Mouse (Mus musculus): ENCODE measurements around the gene Psmc3ip. TPM values are rescaled to one million over a fixed set of nuclear protein-coding genes. Genes with fewer than 3 reads are reported as not detected.

The Psmc3ip gene
- polyA plus RNA-seq (2016; fragmentation: Nextera tagmentation; extraction: Ambion mirVana): 30.5 and 34.3 TPM in 2 replicates

DNA sequence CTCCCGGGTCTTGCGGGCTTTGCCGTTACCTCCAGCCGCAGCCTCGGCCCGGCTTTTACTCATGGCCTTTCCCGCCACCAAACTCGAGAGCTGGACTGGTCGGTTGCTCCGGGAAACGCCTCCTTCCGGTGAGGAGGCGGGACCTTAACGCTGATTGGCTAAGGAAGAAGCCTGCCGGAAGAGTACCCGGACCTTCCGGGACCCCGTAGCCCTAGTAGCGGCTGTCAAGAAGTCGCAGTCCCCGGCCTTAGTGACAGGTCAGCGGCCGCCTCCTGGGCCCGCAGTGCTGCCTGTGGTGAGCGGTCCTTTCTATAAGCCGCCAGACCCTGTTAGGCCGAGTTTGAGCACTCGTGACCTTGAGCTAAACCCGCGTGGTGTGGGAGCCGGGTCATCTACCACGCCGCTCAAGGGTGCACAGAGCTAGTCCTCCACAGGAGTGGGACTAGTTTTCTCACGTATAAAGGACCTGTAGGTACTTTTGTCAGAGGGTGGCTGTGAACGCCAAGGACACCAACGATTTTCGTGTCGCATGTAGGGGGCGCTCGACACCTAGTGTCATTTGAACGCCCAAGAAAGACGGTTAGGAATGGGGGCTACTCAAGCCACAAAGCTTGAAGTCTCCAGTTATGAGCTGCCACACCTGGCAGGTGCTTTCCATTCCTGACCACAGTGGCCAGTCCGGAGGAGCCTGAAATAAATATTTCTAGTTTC lies at the start of gene Psmc3ip:
Gene Psmc3ip (minus strand): TSS at position 123 of the 711 bp plus-strand sequence.
- Histone ChIP-seq H3K4me1 (peaks cover 9% of the 10 kb centered on the region), H3K9me3 (replicated peaks) (no peaks in the 10 kb centered on the region), H3K9ac (peak within 1 kb of the TSS; percentile 73), H3K36me3 (peaks cover 74% of the 10 kb centered on the region), H3K4me2 (replicated peaks) (peak within 1 kb of the TSS; percentile 91), H3K4me3 (peak within 1 kb of the TSS; percentile 70), H3K27ac (peak within 1 kb of the TSS; percentile 90), H3K27me3 (no peaks in the 10 kb centered on the region)
- WGBS: under 1% methylated on average over 43 of the region's 43 CpGs
- peak; percentile 92 for ATAC-seq (ENCODE audit: low FRiP score)

DNA sequence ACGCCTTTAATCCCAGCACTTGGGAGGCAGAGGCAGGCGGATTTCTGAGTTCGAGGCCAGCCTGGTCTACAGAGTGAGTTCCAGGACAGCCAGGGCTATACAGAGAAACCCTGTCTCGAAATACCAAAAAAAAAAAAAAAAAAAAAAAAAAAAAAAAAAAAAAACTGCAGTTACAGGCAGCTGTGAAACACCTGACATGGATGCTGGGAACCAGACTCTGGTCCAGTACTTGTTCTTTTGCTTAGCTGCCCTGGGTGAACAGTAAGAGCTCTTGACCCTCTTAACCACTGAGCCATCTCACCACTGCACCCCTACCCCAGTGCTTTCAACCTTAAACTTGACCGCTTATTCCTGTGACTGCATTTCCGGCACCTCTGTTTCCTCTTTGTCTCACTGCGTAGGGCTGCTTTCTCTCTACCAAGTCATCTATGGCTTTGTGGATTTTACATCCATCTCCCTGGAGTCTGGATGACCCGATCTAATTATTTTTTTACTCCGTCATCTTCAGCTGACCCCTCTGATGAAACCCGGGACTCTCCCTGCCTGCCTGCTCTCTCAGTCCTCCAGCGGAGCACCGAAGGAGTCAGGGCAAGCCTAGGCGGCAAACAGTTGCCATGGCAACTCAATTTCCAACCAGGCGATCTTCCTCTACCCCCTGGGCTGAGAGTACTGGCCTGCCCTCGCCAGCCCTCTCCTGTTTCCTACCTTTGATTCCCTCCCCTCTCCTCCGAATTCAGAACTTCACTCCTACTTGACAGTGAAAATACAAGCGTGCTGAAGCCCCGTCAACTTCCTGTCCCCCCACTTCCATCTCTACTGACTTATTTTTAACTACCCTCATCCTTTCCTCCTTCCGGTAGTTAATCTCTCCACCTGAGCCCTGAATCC lies 48.3 kb upstream of the Psmc3ip start:
- H3K27ac ChIP-seq: peak overlapping the region; percentile 48; the same call in 1 of the 2 replicates
- no peaks in the 10 kb centered on the region for H3K36me3 ChIP-seq
- peak; percentile 67 for ATAC-seq (ENCODE audit: low FRiP score)
- WGBS: 25% methylated on average over 19 of the region's 19 CpGs
- H3K9ac ChIP-seq: peak overlapping the region; percentile 45; the same call in 1 of the 2 replicates
- peaks cover 17% of the 10 kb centered on the region for H3K4me1 ChIP-seq
- peaks cover 17% of the 10 kb centered on the region for H3K27me3 ChIP-seq
- peak overlapping the region; percentile 57 for H3K4me2 ChIP-seq (replicated peaks)
- no peaks in the 10 kb centered on the region for H3K9me3 ChIP-seq (replicated peaks)
- peak overlapping the region; percentile 27 for H3K4me3 ChIP-seq

DNA sequence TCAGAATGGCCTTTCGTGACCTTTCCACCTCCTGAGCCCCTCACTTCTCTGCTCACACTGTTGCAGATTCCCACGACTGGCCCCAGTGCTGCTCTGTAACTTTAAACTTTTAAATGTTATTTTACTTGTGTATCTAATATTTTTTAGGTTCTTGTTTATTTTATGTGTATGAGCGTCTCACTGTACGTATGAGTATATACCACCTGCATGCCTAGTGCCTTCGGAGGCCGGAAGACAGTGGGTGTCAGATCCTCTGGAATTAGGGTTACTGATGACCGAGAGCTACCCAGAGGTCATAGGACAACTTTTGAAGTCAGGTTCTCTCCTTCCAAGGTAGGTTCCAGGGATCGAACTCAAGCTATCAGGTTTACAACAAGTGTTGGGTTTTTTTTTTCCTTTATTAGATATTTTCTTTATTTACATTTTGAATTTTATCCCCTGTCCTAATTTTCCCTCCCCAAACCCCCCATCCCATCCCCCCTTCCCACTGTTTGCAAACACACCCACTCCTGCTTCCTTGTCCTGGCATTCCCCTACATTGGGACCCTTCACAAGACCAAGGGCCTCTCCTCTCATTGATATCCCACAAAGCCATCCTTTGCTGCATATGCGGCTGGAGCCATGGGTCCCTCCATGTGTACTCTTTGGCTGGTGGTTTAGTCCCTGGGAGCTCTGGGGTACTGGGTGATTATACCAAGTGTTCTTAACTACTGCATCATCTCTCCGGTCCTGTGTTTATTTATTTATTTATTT lies 47.2 kb upstream of the Psmc3ip start:
- H3K4me2 ChIP-seq (replicated peaks): no peak overlapping the region
- H3K4me1 ChIP-seq: peaks cover 19% of the 10 kb centered on the region
- no peaks in the 10 kb centered on the region for H3K36me3 ChIP-seq
- 84% methylated on average over 10 of the region's 10 CpGs for WGBS
- no peaks in the 10 kb centered on the region for H3K9me3 ChIP-seq (replicated peaks)
- H3K27me3 ChIP-seq: peaks cover 17% of the 10 kb centered on the region
- no peak overlapping the region for H3K4me3 ChIP-seq
- ATAC-seq (ENCODE audit: low FRiP score): no peak
- H3K27ac ChIP-seq: no peak overlapping the region
- no peak overlapping the region for H3K9ac ChIP-seq

DNA sequence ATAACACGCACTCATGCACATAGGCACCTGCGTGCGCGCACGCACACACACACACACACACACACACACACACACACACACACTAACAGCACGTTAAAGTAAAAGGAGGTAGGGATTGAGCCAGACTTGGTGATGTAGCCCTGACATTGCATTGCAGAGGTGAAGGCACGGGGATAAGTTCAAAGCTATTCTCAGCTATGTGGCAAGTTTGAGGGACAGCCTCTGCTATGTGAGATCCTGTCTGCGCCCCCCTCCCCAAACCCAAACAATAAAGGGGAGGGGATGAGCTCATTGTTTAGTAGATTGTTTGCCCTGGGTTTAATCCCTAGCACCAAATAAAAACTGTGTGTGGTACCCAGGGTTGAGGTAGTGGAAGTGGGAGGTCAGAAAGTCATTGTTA lies 45.9 kb upstream of the Psmc3ip start:
- Histone ChIP-seq H3K9me3 (replicated peaks) (no peaks in the 10 kb centered on the region), H3K36me3 (no peaks in the 10 kb centered on the region), H3K4me3 (no peak overlapping the region), H3K4me2 (replicated peaks) (no peak overlapping the region), H3K4me1 (peaks cover 11% of the 10 kb centered on the region), H3K9ac (no peak overlapping the region), H3K27me3 (peaks cover 17% of the 10 kb centered on the region), H3K27ac (0 out of 2 replicates have a peak overlapping the region, but pooled peaks have one; percentile 12)
- no peak for ATAC-seq (ENCODE audit: low FRiP score)
- 86% methylated on average over 8 of the region's 8 CpGs for WGBS

DNA sequence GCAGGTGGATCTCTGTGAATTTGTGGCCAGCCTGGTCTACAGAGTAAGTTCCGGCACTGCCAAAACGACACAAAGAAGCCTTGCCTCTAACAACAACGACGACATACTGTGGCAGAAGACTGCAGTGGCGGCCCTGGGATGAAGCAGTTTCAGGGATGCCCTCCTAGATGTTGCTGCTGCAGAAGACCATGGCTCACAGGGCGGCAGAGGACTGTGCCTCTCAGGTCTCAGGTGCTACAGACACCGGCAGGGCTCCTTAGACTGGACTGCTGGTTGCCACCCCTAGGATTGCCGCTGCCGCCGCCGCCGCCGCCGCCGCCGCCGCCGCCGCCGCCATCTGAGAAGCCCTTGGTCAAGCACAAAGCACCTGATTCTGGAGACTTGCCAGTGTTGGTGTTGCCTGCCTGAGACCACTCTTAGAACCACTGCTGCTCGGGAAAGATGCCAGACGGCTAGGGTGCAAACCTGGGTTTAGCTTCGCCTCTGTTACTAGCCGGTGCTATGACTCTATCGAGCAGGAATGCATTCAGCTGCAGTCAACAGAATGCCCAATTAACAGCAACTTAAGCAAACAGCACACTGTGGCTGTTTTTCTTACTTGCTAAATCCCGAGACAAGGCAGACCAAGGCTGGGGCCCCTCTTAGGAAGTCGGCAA lies 45.1 kb upstream of the Psmc3ip start:
- Histone ChIP-seq H3K4me1 (peaks cover 11% of the 10 kb centered on the region), H3K4me2 (replicated peaks) (peak overlapping the region; percentile 50), H3K36me3 (no peaks in the 10 kb centered on the region), H3K27ac (no peak overlapping the region), H3K4me3 (peak overlapping the region; percentile 24), H3K9ac (peak overlapping the region; percentile 46; the same call in 1 of the 2 replicates), H3K9me3 (replicated peaks) (no peaks in the 10 kb centered on the region), H3K27me3 (peaks cover 17% of the 10 kb centered on the region)
- no peak for ATAC-seq (ENCODE audit: low FRiP score)
- WGBS: 50% methylated on average over 27 of the region's 27 CpGs

DNA sequence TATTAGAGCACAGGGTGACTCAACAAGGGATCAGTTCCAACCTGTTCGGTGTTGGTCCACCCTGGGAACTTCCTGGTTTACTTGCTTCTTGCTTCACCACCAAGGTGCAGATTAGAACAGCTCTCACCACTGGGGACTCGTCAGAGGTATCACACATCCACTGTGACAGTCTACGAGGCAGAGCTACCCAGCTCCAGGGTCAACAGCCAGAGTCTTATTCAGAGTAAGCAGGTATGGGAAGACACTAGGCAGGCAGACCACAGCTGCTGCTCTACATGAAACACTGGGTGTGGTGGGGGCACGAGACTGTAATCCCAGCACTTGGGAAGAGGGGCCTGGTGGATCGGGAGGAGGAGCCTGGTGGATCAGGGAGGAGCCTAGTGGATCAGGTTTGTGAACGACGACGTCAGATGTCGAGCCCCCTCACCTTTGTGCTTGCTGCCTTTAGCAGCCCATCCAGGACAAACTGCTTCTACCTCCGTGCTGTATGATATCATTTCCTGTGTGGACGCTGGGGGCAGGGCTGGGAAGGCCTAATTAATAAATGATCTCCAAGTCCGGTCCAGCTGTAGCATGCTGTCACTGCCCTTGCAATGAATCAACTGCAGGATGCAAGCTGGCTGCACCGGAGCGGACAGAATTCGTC lies 43.4 kb upstream of the Psmc3ip start:
- Histone ChIP-seq H3K4me3 (peak overlapping the region; percentile 0; the same call in 1 of the 2 replicates), H3K27me3 (peaks cover 17% of the 10 kb centered on the region), H3K36me3 (no peaks in the 10 kb centered on the region), H3K9ac (peak overlapping the region; percentile 15; the same call in 1 of the 2 replicates), H3K27ac (peak overlapping the region; percentile 45; the same call in 1 of the 2 replicates), H3K9me3 (replicated peaks) (no peaks in the 10 kb centered on the region), H3K4me2 (replicated peaks) (peak overlapping the region; percentile 35), H3K4me1 (peaks cover 7% of the 10 kb centered on the region)
- WGBS: 24% methylated on average over 15 of the region's 15 CpGs
- ATAC-seq (ENCODE audit: low FRiP score): peak; percentile 60

DNA sequence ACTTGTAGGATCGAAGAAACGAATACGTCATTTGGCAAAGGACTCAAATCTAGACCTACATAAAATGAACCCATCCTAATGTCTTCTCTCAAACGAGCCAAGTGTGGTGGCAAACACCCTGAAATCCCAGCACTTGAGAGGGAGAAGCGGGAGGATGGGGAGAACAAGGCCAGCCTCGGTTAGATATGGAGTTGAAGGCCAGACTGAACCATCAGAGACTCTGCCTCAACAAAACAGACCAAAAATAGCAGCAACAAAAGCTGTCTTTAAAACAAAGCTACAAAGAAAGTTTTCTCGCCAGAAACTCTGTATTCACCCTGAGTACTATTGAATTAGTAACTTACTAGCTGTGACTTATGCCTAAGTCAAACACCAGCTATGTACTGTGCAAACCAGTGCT lies 41.8 kb upstream of the Psmc3ip start:
- Histone ChIP-seq H3K4me2 (replicated peaks) (no peak overlapping the region), H3K36me3 (no peaks in the 10 kb centered on the region), H3K9ac (no peak overlapping the region), H3K4me3 (no peak overlapping the region), H3K27me3 (peaks cover 16% of the 10 kb centered on the region), H3K9me3 (replicated peaks) (no peaks in the 10 kb centered on the region), H3K27ac (no peak overlapping the region), H3K4me1 (peaks cover 3% of the 10 kb centered on the region; the same call in 1 of the 2 replicates)
- ATAC-seq (ENCODE audit: low FRiP score): no peak
- 77% methylated on average over 7 of the region's 7 CpGs for WGBS

DNA sequence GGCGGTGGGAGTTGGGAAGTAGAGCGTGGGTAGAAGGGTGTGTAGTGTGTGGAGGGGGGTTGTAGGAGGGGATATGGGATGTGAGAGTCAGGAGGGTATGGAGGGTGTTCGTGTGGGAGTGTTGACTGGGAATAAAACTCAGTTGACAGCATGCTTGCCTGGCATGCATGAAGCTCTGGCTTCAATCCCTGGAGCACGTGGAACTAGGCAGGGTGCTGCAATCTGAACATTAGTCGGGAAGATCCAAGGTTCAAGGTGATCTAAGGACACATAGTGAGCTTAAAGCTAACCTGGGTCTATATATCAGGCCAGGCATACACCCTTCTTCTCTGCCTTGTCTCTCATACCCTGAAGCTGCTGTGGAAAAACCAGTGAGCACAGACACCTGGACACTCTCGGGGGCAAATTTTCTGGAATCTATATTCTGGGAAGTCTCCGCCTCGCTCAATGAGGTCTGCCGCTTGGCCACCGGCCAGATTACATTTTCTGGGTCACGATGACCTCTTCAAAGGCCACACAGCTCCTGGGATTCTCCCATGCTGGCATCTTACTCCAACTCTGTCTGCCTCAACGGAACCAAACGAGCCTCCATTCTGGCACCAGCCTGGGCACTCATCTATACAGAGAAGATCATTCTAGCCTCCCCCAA lies 39.1 kb upstream of the Psmc3ip start:
- Histone ChIP-seq H3K36me3 (no peaks in the 10 kb centered on the region), H3K27ac (no peak overlapping the region), H3K4me1 (peaks cover 5% of the 10 kb centered on the region; the same call in 1 of the 2 replicates), H3K4me3 (no peak overlapping the region), H3K4me2 (replicated peaks) (no peak overlapping the region), H3K9ac (no peak overlapping the region), H3K9me3 (replicated peaks) (no peaks in the 10 kb centered on the region), H3K27me3 (no peaks in the 10 kb centered on the region)
- 83% methylated on average over 13 of the region's 13 CpGs for WGBS
- no peak for ATAC-seq (ENCODE audit: low FRiP score)

DNA sequence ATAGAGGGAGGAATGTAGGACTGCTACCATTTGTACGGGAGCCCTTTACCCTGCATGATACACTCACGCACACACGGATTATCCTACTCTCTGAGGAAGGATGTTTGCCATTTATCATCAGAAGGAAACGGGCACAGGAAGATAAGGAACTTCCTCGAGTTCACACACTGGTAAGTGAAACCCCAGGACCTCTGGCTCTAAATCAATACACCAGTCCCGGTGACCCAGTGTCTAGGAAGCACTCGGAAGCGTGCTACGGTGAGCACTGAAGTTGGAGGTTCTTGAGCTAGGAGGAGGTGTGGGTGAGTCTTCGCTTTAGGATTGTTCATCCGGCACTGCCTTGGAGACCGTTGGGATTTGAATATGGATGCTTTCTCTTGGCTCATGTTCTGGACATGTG lies 37.8 kb upstream of the Psmc3ip start:
- Histone ChIP-seq H3K4me2 (replicated peaks) (no peak overlapping the region), H3K27me3 (no peaks in the 10 kb centered on the region), H3K9ac (no peak overlapping the region), H3K4me1 (peaks cover 2% of the 10 kb centered on the region; the same call in 1 of the 2 replicates), H3K9me3 (replicated peaks) (no peaks in the 10 kb centered on the region), H3K36me3 (no peaks in the 10 kb centered on the region), H3K4me3 (no peak overlapping the region), H3K27ac (no peak overlapping the region)
- WGBS: 83% methylated on average over 12 of the region's 12 CpGs
- ATAC-seq (ENCODE audit: low FRiP score): no peak

DNA sequence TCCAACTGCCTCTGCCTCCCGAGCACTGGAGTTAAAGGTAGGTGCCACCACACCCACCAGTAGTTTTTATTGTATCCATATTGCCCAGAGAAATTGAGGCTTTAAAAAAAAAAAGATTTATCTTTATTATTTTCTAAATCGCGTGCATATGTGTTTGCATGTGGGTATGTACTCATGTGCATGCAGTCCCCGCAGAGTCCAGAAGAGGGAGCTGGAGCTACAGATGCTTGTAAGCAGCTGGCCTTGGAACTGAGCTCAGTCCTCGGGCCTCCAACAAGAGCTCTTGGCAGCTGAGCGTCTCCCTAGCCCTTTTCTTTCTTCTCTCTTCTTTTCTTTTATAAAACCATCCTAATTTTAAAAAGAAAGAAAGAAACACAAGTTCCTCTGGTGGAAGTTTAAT lies 36.5 kb upstream of the Psmc3ip start:
- Histone ChIP-seq H3K27ac (no peak overlapping the region), H3K4me3 (no peak overlapping the region), H3K9me3 (replicated peaks) (no peaks in the 10 kb centered on the region), H3K4me2 (replicated peaks) (no peak overlapping the region), H3K27me3 (no peaks in the 10 kb centered on the region), H3K36me3 (peaks cover 7% of the 10 kb centered on the region), H3K4me1 (peaks cover 2% of the 10 kb centered on the region; the same call in 1 of the 2 replicates), H3K9ac (no peak overlapping the region)
- 86% methylated on average over 6 of the region's 6 CpGs for WGBS
- no peak for ATAC-seq (ENCODE audit: low FRiP score)

DNA sequence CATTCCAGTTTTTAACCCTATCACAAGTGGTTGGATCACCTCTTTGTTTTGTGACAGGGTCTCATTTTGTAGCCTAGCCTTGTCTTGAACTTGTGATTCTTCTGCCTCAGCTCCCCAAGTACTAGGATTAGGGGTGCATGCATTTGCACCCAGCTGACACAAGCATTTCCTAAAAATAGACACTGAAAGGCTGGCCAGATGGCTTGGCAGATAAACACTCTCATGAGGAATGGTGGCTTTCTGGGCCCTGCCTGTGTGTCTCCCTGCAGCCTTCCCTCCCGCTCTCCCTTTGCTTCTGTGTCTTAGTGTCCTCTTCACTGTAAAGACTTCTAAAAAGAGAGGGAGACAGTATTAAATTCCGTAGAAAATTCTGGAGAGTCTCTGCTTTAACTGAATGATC lies 36.0 kb upstream of the Psmc3ip start:
- Histone ChIP-seq H3K27me3 (no peaks in the 10 kb centered on the region), H3K9ac (no peak overlapping the region), H3K4me2 (replicated peaks) (no peak overlapping the region), H3K4me1 (peaks cover 2% of the 10 kb centered on the region; the same call in 1 of the 2 replicates), H3K36me3 (peaks cover 12% of the 10 kb centered on the region), H3K4me3 (no peak overlapping the region), H3K9me3 (replicated peaks) (no peaks in the 10 kb centered on the region), H3K27ac (no peak overlapping the region)
- 94% methylated on average over 2 of the region's 2 CpGs for WGBS
- ATAC-seq (ENCODE audit: low FRiP score): no peak
